Mouse (Mus musculus) embryo, embryonic 9.5 days (tissue): ENCODE data around the gene Shroom3.

Source experiments
- DNase-seq: peaks from one replicate; pipeline ENCODE4 v3.0.0-alpha.2; 2017; ENCODE audit errors: extremely low spot score

Gene Shroom3

DNA sequence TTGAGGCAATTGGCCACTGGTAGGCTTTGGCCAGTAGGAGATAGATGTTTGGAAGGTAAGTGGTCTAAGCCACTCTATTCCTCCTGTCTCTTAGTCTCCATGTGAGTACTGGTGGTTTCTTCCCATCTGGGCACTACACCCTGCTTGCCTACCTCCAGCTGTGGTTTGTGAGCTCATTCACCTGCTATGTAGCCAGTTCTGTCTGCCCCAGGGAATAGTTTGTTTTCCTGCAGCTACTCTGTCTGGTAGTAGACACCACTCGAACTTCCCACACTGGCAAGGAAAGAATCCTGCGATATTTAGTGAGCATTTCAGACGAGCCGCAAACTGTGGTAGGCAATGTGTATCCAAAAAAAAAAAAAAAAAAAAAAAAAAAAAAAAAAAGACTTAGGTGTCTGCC is 68.3 kb downstream of the Shroom3 start:
- DNase-seq, result no peak

DNA sequence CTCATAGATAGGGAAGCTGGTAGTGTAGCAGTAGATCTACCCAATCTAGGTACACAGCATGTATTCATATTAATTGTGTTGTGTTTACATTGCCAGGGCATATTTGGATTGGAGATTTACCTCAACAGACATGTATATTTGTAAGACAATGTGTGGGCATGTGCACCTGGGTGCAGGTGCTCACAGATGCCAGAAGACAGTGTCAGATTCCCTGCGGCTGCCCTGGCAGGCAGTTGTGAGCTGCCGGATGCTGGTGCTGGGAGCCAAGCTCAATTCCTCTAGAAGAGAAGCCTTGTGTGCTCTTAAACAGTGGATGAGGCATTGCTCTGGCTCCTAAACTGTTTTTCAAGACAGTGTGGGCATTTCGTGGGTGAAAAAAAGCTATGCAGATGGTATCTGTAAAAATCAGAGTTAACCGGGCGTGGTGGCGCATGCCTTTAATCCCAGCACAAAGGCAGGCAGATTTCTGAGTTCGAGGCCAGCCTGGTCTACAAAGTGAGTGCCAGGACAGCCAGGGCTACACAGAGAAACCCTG is 72.1 kb downstream of the Shroom3 start:
- DNase-seq, result no peak

DNA sequence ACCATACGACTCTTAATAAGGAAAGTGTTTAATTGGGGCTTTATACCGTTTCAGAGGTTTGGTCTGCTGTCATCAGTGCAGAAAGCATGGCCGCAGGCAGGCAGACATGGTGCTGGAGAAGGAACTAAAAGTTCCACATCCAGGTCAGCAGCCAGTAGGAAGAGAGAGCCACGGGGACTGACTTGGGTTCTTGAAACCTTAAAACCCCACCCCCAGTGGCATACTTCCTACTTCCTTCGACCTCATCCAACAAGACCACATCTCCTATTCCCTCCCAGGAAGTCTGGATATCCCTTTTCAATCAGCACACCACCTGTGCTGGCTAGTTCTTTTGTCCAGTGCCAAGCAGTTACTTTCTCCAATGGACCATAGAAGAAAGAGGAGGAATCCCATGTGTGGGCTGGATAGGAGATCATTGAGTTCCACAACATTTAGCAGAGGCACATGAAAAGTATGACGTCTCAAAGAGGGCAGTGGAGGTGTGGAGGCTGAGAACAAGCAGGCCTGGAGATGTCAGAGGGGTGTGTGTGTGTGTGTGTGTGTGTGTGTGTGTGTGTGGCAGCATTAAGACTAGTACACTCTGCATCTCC is 76.0 kb downstream of the Shroom3 start:
- no peak for DNase-seq

DNA sequence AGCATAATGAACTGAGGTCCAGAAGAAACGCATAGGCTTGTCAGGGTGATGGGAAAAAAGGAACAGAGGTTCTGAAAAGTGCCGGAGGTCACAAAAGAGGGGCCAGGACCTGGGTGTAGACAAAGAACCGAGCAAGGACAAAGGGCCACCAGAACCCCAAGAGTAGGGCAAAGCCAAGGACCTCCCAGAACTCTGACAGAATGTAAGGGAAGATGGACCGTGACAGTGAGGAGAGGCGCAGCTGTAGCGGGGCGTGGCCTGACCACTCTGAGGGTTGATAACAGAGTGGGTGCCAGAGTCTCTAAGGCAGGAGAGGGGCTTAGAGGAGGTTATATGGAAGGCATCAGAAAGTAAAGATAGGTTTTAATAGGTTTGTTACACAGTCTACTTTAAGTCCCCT is 77.3 kb downstream of the Shroom3 start:
- no peak for DNase-seq

DNA sequence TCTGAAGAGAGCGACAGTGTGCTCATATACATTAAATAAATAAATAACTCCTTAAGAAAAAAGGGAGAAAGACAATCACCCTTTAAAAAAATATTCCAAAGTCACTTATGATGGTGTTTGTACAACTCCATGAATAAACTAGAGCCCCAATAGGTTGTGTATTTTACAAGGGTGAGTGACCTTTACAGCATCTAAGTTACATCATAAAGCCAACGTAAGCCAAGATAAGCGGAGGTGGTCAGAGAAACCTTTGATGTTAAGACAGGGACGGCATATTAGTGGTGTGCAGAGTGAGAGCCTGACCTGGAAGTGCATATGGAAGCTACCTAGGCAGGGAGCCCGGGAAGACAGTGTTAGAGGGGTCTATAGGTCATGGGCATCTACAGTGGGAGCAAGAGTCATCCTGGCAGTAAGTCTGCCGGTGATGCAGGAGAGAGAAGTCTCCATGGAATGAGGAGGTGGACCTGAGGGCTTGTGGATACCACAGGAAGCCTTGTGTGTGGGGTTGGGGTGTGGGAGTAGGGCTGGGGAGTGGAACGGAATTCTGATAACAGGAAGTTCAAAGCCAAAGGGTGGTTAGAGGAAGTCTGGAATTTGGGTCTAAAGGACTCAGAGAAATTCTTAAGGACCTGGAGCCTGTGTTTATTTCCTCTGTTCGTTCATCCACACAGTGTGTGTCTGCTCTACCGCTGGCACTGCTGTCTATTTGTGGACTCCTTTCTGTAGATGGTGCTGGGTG is 78.5 kb downstream of the Shroom3 start:
- DNase-seq, result no peak

DNA sequence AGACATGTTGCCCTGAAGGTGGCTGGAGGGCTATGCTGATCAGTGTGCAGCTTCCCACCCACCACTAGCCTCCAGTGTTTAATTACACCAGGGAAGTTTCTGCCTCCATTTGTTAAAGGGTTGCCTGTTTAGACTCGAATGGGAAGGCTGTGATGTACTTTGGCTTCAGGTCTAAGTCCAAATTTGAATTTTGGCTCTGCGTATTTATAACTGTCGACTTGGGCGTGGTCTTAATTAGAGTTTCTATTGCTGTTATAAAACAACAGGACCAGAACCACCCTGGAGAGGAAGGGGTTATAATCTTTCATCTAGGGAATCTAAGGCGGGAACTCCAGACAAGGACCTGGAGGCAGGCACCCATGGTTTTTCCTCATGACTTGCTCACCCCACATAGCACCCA is 79.2 kb downstream of the Shroom3 start:
- no peak for DNase-seq

DNA sequence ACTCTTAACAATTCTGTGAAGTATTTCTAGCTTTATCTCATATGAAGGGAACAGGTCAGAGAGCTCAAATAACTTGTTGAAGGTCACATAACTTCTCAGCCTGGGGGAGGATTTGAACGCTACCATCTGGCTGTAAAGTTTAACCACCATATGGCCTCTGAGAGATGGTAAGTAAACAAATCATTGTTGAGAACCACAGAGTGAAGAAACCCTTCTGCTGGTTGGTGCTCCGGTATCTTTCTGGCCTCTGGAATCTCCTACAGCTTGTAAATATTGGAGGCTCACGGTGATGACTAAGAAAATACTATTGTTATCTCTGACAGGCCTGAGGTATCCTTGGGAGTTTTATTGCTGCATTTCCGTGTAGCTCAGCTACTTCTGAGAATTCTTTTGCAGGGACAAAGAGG is 80.3 kb downstream of the Shroom3 start:
- DNase-seq, result peak; percentile 44

DNA sequence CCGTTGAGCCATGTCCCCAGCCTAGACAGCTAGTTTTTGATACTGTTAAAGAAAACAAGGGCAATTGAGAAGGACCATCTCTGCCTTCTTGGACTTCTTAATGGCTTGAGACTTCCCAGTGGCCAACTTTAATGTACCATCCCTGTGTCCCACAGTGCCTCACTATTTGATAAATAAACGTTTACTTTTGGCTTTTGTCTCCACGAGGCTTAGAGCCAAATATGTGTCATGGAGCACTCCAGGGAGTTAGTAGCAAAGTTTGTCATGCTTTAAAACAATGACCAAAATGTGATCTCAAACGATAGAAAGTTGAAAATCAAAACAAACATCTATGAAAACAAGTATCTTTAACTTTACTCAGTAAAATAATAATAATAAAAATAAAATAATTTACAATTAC is 83.1 kb downstream of the Shroom3 start:
- no peak for DNase-seq

DNA sequence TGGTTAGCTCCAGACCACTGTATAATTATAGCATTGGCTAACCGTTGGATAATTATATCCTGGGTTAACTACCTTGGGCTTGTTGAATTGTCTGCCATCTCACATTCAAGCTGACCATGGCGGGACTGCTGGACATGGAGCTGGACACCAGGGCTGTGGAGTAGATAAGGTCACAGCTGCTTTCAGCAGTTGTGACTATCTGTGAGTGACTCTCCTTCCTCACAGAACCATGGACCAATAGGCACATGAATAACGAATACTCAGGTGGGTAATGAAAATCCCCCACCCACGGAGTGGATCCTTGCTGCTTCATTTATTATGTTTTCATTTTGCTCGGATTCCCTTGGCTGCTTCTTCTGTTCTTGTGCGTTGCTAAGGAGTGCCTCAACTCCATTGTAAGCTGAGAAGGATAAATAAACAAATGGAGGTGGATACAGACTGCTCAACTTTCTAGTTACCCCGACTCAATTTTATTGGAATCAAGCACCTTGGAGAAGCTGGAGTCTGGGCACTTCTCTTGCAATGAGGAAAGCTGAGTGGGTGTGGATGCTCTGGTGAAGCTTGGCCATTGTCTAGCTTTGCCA is 84.1 kb downstream of the Shroom3 start:
- no peak for DNase-seq

DNA sequence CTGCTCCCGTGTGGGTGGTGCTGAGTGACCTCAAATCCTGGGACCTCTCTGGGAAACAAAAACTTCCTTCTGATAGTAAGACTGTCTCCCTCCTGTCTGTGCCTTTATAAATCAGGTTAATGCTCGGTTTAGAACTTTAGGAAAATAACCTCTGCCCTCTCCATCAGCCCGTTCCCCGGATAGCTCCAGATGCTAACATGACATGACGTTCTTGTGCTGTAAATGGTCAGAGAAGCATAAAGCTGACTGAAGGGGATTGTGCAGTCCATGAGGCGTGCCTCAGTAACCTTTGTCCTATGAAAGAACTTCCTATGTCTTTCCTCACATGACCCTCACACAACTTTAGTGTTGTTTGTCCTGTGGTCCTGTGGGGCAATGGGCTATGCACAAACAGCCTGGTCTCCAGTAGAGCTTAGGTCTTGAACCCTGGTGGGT is 84.6 kb downstream of the Shroom3 start:
- peak; percentile 10 for DNase-seq

DNA sequence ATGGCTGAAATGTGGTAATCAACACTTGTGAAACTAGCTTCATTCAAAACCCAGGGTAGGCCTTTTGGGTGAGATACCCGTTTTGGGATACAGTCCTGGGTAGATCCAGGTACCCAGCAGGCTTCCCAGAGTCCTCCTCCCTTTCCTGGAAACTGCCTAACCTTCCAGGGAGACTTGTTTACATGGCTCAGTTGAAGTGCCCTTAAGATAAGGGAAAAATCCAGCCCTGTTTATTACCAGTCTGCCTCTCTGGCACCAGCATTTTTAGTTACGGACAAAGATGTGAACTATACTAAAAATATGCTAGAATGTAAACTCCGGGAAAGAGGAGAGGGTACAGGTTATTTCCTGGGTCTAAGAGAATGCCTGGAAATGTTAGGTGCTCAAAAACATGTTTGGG is 90.6 kb downstream of the Shroom3 start:
- DNase-seq, result no peak

DNA sequence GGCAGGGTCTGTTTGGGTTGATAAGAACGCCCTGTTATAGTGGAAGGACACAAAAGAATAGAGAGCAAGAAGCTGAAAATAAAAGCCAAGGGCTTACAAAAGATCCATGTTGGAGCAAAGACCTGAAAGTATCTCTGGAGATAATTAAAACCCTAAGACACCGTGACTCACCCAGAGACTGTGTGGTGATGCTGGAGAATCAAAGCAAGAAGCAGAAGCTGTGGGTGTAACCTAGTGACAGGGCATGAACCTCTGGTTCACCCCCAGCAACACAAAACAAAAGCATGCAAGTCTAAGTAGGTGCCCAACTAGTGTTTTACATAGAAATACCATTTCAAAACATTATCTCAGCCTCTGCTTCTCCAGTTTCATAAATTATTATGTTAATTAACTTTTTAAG is 91.2 kb downstream of the Shroom3 start:
- no peak for DNase-seq

DNA sequence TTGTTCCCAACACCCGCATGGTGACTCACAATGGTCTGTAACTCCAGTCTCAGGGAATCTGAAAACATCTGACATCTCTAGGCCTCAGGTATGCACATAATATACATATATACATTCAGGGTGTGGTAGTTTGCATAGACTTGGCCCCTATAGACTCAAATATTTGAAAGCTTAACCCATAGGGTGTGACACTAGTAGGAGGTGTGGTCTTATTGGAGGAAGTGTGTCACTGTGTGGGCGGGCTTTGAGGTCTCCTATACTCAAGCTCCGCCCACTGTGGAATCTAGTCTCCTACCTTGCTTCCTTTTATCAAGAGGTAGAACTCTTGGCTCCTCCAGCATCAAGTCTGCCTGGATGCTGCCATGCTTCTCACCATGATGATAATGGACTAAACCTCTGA is 91.7 kb downstream of the Shroom3 start:
- DNase-seq, result no peak

DNA sequence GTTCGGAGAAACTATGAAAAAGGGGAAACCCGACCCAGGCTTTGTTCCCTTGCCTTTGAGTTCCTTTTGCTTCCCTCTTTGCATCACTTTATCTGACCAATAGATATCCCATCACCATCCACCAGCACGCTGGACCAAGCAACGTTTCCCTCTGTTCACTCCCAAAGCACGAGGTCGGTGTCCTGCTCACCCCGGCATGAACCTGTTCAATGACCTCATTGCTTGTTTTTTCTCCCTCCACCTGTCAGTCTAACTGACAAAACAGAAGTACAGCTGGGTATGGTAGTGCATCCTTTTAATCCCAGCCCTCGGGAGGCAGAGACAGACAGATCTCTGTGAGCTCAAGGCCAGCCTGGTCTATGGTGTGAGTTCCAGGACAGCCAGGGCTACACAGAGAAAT is 95.2 kb downstream of the Shroom3 start:
- no peak for DNase-seq

DNA sequence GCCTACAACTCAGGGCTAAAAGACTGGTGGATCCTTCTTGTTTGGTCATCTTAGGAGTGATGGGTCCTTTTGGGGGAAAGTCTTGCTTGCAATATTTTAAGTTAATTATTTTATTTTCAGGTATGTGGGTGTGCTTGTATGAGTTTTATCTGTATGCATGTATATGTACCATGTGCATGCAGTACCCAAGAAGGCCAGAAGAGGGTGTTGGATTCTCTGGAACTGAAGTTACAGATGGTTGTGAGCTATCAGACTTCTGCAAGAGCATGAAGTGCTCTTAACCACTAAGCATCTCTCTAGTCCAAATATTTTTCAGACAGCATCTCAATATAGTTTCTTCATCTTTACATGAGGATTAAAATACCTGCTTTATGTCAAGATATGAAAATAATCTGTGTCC is 97.8 kb downstream of the Shroom3 start:
- no peak for DNase-seq

DNA sequence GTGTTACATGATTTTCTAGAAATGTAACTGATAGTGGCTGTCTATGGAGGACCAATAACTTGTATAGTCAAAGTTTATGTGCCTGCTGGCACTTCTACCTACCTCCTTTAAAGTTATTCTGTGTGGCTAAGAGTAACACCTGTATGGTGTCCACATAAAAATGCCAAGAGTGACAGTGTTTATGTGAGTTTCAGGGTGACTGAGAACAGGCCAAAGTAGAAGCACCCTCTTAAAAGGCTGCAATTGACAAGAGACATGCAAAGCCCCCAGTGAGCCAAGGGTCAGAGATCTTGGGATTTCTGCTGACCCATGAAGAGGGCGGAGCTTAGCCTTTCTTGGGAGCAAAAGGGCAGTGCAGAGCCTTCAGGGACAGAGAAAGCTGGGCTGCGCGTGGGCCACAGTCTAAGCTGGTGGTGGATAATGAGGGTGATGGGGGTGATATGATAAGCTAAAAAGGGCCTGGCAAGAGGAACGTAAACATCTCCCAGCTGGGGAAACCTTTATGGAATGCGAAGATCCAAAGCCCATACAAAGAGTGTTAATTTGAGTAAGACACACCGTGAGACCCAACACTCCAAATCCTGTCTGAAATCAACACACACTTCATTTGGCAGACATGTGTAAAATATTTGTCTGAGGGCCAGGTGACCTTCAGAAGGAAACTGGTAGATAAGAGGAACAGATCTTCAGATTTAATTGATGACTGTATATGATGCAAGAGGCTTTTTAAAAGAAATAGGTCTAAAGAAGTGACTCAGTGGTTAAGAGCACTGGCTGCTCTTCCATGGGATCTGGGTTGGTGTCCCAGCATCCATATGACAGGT is 101.0 kb downstream of the Shroom3 start:
- peak; percentile 65 for DNase-seq

DNA sequence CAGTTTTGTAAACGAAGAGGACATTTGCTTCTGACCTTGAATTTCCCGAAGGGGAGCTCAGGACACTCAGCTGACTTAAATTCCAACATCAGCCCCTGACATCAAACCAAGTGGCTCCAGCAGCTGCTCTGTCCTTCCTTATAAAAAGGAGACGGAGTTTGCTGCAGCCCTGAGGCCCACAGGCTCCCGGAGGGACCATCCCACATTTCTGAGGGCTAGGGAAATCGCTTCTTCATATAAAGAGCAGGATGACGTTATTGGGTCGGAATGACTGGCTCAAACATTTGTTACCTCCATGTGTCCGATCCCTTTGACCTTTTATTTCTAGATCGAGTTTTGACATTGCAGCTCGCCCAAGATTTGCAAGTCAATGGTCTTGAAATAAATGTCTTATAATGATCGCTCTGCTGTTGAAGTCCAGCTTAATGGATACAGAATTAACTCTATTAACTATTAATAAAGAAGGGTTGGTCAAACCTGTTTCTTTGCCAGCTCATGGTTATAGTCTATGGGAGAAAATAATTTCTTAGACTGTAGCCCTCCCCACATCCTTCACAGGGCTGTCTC is 102.7 kb downstream of the Shroom3 start:
- DNase-seq, result no peak

DNA sequence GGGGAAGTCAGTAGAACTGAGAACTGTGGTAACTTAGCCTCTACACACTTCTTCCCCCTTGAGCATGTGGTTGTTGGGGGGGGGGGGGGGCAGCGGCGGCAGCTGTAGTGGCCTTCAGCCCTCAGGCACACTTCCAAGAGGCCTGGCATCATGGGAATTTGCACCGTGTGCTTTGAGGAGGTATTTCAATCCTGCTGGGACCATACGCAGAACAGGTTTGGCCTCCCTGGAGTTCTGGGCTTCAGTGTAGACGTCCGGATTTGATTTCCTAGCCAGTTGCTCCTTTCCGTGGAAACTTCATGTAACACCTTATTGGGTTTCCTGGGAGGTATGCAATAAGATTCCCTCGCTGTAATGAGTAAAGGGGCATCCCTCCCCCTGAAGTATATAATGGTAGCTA is 105.8 kb downstream of the Shroom3 start:
- DNase-seq, result no peak

DNA sequence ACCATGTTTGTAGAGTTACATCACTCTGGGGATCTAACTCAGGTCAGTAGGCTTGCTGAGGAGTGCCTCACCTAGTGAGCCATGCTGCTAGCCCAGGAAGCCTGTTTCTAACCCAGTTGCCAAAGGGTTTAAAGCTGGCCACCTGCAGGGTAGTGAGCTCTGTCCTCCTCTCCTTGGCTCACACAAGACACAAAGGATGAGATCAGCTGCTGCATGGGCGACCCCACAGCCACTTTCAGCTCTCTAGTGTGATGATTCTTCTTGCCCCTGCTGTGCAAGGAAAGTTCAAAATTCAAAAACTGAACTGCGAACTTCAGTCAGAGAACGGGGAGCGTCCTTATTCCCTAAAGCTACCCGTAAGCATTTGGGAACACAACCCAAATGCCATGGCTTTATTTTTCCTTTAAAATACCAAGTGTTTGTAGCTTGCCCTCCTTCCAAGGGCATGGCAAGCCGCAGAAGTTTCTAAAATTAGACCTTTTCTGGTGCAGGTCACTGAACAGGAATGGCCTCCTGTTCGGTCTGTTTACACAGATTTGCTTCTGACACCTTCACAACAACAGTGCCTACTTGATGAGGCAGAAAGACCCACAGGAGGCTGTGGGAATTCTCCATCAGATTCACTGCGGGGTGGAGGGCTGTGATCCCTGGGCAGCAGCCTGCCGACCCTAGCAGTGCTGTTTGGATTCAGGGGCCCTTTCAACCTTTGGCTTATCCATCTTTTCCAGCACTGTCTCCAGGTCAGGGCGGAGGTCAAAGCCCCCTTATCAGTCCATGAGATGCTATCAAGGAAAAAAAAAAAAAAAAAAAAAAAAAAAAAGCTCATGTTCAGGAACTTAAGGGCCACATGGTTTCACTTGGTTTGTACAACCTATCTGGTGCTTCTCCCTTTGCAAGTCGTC is 113.1 kb downstream of the Shroom3 start:
- DNase-seq, result peak; percentile 60

DNA sequence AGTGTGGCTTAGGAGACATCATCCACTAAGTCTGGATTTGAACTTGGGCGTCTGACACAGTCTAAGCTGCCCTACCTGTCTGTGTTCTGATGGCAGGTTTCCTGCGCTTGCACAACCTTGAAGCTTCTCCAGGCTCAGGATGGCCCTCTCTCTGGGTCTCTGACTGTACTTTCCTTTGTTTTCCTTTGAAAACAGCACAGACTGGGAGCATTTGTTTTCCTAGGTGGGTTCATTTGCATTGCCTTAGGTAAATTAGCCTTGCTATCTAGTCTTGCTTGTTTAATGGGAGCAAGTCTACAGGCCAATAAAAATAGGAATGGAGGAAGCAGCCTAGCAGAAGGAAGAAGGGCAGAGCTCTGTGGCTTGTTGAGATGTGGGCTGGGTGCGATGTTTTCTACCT is 114.7 kb downstream of the Shroom3 start:
- no peak for DNase-seq

DNA sequence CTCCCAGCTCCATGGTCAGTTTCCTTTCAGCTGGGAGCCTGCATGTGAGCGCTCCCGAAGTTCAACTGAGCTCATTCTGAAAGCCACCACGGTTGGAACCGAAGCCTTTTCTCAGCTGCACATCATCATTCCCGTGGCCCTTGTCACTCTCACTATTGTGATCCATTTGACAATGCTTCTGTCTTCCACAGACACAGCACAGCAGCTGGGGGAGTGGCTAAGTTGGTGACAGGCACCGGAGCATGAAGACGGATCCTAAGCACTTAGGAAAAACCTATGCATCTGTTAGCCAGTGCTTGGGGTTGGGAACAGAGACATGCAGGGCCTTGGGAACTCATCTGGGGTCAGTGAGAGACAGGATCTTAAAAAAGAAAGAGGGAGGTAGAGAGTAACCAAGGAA is 121.1 kb downstream of the Shroom3 start:
- DNase-seq, result peak; percentile 35
